Mouse (Mus musculus) heart, embryonic 11.5 days (tissue): ENCODE data around the gene Ttc7. TPM values are rescaled to one million over a fixed set of nuclear protein-coding genes. Genes with fewer than 3 reads are reported as not detected.

Experiments
- ATAC-seq: fragments of 200-750 bp; cut with Nextera tagmentation; replicated peaks from 2 replicates; pipeline ENCODE4 v1.8.0; 2017; ENCODE audit warnings: moderate library complexity; ENCODE audit not compliant: insufficient number of reproducible peaks, low FRiP score, low TSS enrichment
- H3K27ac ChIP-seq: fragments of 300-500 bp; sonication (generic); 2 replicates; pipeline ENCODE4 v1.5.1; 2014; ENCODE audit warnings: mild to moderate bottlenecking, low read depth, low read length
- H3K27me3 ChIP-seq: fragments of 300-500 bp; sonication (generic); 2 replicates; pipeline ENCODE4 v1.6.1; 2014; ENCODE audit warnings: mild to moderate bottlenecking, low read length, mixed read lengths; ENCODE audit not compliant: control insufficient read depth, insufficient read depth
- H3K36me3 ChIP-seq: fragments of 300-500 bp; sonication (generic); 2 replicates; pipeline ENCODE4 v1.6.1; 2014; ENCODE audit warnings: mild to moderate bottlenecking, low read length, moderate library complexity, mixed read lengths; ENCODE audit not compliant: control insufficient read depth, insufficient read depth
- H3K4me1 ChIP-seq: fragments of 300-500 bp; sonication (generic); 2 replicates; pipeline ENCODE4 v1.6.1; 2014; ENCODE audit warnings: low read length; ENCODE audit not compliant: control insufficient read depth, insufficient read depth
- H3K4me2 ChIP-seq: fragments of 300-500 bp; sonication (generic); 2 replicates; pipeline ENCODE4 v1.6.1; 2014; ENCODE audit warnings: mild to moderate bottlenecking, moderate library complexity
- H3K4me3 ChIP-seq: fragments of 300-500 bp; sonication (generic); 2 replicates; pipeline ENCODE4 v1.5.1; 2014; ENCODE audit warnings: low read depth, low read length
- H3K9ac ChIP-seq: fragments of 300-500 bp; sonication (generic); 2 replicates; pipeline ENCODE4 v1.6.1; 2014; ENCODE audit warnings: mild to moderate bottlenecking, low read depth, low read length, moderate library complexity
- H3K9me3 ChIP-seq: fragments of 300-500 bp; sonication (generic); replicated peaks from 2 replicates; pipeline ENCODE4 v1.6.1; 2016; ENCODE audit warnings: low read length; ENCODE audit not compliant: control insufficient read depth
- WGBS: fragments of 180-500 bp; shearing (Covaris S2); extraction: QIAGEN DNeasy Blood & Tissue Kit; methylation state at CpG from one replicate; pipeline ENCODE4 v1.1.7; 2014; ENCODE audit not compliant: insufficient replicate concordance; 5-methylcytosine and 5-hydroxymethylcytosine counted together
- polyA plus RNA-seq: library from polyadenylated mRNA; unstranded; fragments of >200 nt; fragmentation: Nextera tagmentation; extraction: Ambion mirVana; gene quantifications from 2 replicates; pipeline ENCODE4 v1.2.1, GENCODE M21; 2014

The Ttc7 gene
- polyA plus RNA-seq, 1 experiment from 2014 or later, result 1.9 TPM

GRCm38 (mm10) chr17:87402444-87402843, 119.8 kb downstream of the Ttc7 start:
- no peaks in the 10 kb centered on the region for H3K36me3 ChIP-seq
- H3K9me3 ChIP-seq, result no peaks in the 10 kb centered on the region
- H3K9ac ChIP-seq, result no peak overlapping the region
- H3K4me3 ChIP-seq, result no peak overlapping the region
- WGBS, result 82% methylated on average over 11 of the region's 11 CpGs
- H3K4me2 ChIP-seq, result no peak overlapping the region
- no peaks in the 10 kb centered on the region for H3K4me1 ChIP-seq
- no peak for ATAC-seq
- no peaks in the 10 kb centered on the region for H3K27me3 ChIP-seq
- no peak overlapping the region for H3K27ac ChIP-seq

DNA sequence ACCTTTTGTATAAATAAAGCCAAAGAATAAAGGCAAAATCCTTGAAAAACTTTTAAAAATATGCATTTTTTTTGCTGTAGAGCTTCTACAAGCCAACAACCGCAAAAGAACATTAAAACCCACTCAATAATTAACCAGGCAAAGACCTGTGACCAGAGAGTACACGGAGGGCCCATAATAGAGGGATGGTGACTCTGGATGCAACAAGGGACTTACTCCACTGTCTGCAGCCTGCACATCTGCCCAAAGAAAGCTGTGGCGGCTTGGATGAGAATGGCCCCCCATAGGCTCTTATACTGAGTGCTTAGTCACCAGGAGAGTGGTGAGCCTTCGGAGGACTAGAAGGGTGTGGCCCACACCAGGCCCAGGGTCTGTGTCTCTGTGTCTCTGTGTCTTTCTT, 120.8 kb downstream of the Ttc7 start:
- H3K27ac ChIP-seq, result no peak overlapping the region
- H3K27me3 ChIP-seq, result no peaks in the 10 kb centered on the region
- no peaks in the 10 kb centered on the region for H3K9me3 ChIP-seq
- no peak overlapping the region for H3K4me3 ChIP-seq
- no peak for ATAC-seq
- H3K36me3 ChIP-seq, result no peaks in the 10 kb centered on the region
- no peak overlapping the region for H3K4me2 ChIP-seq
- 75% methylated on average over 4 of the region's 4 CpGs for WGBS
- H3K9ac ChIP-seq, result no peak overlapping the region
- no peaks in the 10 kb centered on the region for H3K4me1 ChIP-seq

- no peaks in the 10 kb centered on the region for H3K4me1 ChIP-seq
- H3K4me3 ChIP-seq, result no peak overlapping the region
- H3K4me2 ChIP-seq, result no peak overlapping the region
- H3K27ac ChIP-seq, result no peak overlapping the region
- H3K9me3 ChIP-seq, result no peaks in the 10 kb centered on the region
- no peak overlapping the region for H3K9ac ChIP-seq
- no peaks in the 10 kb centered on the region for H3K27me3 ChIP-seq
- ATAC-seq, result no peak
- WGBS, result 73% methylated on average over 11 of the region's 11 CpGs
- no peaks in the 10 kb centered on the region for H3K36me3 ChIP-seq
Observed at GRCm38 (mm10) chr17:87405576-87405975, 122.9 kb downstream of the Ttc7 start.

GRCm38 (mm10) chr17:87406646-87407045, 124.0 kb downstream of the Ttc7 start:
- ATAC-seq, result no peak
- no peak overlapping the region for H3K4me2 ChIP-seq
- H3K9ac ChIP-seq, result no peak overlapping the region
- no peaks in the 10 kb centered on the region for H3K4me1 ChIP-seq
- H3K4me3 ChIP-seq, result no peak overlapping the region
- no peaks in the 10 kb centered on the region for H3K27me3 ChIP-seq
- WGBS, result 76% methylated on average over 4 of the region's 4 CpGs
- no peak overlapping the region for H3K27ac ChIP-seq
- H3K9me3 ChIP-seq, result no peaks in the 10 kb centered on the region
- no peaks in the 10 kb centered on the region for H3K36me3 ChIP-seq

DNA sequence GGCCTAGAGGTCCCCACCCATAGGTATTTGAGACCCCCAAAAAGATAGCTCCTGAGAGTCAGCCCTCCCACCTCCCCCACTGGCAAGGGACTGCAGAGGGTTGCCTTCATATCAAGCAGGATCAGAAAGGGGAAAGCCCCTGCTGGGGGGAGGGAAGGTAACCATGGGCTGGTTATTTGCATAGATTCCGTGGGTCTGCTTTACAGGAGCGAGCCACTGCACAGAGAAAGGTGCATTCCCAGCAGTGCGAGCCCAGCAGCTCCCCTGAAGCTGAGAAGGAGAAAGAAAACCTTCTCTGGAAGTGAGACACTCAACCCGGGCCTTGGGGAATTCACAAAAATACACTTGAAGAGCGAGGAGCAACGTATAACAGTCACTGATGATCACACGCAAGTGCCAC, 135.4 kb downstream of the Ttc7 start:
- Histone ChIP-seq H3K4me1 (0 out of 2 replicates have a peak, but pooled peaks cover 1% of the 10 kb centered on the region), H3K27me3 (no peaks in the 10 kb centered on the region), H3K9me3 (no peaks in the 10 kb centered on the region), H3K4me3 (no peak overlapping the region), H3K36me3 (no peaks in the 10 kb centered on the region), H3K27ac (no peak overlapping the region), H3K4me2 (no peak overlapping the region), H3K9ac (no peak overlapping the region)
- ATAC-seq, result no peak
- 68% methylated on average over 7 of the region's 7 CpGs for WGBS

GRCm38 (mm10) chr17:87427511-87427910, 144.8 kb downstream of the Ttc7 start, which contains the start of gene Stpg4:
Gene Stpg4 (minus strand): TSS chr17:87427741.
- H3K36me3 ChIP-seq, result peaks cover 11% of the 10 kb centered on the region
- H3K9ac ChIP-seq, result no peak within 1 kb of the TSS
- H3K4me3 ChIP-seq, result no peak within 1 kb of the TSS
- 48% methylated on average over 24 of the region's 24 CpGs for WGBS
- no peaks in the 10 kb centered on the region for H3K9me3 ChIP-seq
- H3K27me3 ChIP-seq, result no peaks in the 10 kb centered on the region
- H3K4me1 ChIP-seq, result no peaks in the 10 kb centered on the region
- no peak for ATAC-seq
- H3K4me2 ChIP-seq, result 0 out of 2 replicates have a peak within 1 kb of the TSS, but pooled peaks have one; percentile 20
- H3K27ac ChIP-seq, result no peak within 1 kb of the TSS

DNA sequence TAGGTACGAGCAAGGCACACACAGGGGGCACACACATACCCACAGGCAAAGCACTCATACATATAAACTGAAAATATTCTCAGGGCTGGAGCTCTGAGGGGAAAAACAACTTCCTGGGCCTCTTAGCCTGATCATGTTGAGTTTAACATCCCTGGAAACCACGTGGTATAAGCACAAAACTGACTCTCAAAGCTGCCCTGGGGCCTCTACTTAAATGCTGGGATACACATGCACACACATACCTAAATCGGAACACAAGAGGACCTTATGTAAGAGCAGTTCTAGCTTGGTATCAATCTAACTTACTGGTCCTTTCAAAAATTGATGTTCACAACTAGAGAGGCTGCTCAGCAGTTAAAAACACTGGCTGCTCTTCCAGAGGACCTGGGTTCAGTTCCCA, 146.7 kb downstream of the Ttc7 start:
- Histone ChIP-seq H3K9ac (no peak overlapping the region), H3K9me3 (no peaks in the 10 kb centered on the region), H3K4me3 (no peak overlapping the region), H3K27me3 (no peaks in the 10 kb centered on the region), H3K4me1 (no peaks in the 10 kb centered on the region), H3K4me2 (no peak overlapping the region), H3K27ac (no peak overlapping the region), H3K36me3 (peaks cover 18% of the 10 kb centered on the region)
- 85% methylated on average over 3 of the region's 3 CpGs for WGBS
- ATAC-seq, result no peak

Other genes starting within 250 kb of the Ttc7 start
- gene Socs5, start 175.2 kb upstream of the Ttc7 start, polyA plus RNA-seq, result 11.2 and 11.9 TPM in 2 replicates
- gene Mcfd2, start 17.0 kb upstream of the Ttc7 start, polyA plus RNA-seq, result 69.7 and 83.5 TPM in 2 replicates
- gene Stpg4, start 144.9 kb downstream of the Ttc7 start, polyA plus RNA-seq, result not detected in 2 replicates
- 724 and 789 TPM in 2 replicates for gene Calm2, start 164.0 kb downstream of the Ttc7 start, polyA plus RNA-seq